Mouse (Mus musculus): ENCODE measurements around the gene Gabrg3. TPM values are rescaled to one million over a fixed set of nuclear protein-coding genes. Genes with fewer than 3 reads are reported as not detected.

Gabrg3 gene
- total RNA-seq, 2 experiments from 2014 or later: 0.08 to 0.15 TPM

GRCm38 (mm10) chr7:57071435-57072160 lies 315.4 kb downstream of the Gabrg3 start:
- DNase-seq (ENCODE audit: low spot score in 2 of 2): no peak

DNA sequence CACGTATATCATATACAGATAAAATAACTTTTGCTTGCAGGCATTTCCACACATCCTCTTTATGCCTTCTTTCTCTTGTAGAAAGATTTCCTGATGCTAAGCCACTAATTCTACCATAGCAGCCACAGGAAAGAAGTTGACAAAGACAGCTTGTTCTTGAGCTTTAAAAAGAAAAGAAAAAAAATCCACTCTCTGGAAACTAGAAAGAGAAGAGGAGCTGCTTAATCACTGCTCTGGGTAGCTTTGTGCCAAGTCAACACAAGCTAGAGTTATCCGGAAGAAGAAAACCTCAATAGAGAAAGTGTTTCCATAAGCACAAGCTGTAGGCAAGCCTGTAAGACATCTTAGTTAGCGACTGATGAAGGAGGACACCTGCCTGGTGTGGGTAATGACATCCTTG lies 321.6 kb downstream of the Gabrg3 start:
- DNase-seq (ENCODE audit: low spot score in 2 of 2): no peak

DNA sequence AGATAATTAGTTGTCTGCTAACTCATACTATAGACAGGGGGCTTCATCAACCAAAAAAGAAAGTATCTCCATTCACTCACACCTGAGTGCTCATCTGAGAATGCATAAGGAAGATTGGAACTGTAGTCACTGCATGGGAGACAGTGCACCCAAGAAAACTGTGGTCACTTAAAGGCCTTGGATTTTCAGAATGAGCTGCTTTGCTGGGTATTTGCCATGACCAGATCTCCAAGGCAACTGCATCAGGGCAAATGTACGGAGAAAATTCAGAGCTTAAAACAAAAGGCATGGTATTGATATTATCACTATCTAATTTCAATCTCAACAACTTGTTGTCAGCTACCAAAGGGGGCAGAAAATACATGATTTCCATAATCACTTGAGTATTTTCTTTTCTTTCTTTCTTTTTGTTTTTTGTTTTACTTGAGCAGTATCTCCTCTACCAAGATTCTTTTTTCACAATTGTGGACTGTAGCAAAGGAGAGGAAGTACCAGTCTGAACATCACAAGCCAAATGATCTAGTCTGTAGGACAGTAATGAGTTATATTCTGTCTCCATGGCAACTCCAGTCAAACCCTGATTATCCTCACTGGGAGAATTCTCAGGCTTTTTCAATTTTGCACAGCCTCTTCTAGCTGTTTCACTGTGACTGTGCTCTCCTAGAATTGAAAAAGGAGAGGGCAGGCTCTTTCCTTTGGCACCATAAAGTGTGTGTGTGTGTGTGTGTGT lies 335.9 kb downstream of the Gabrg3 start:
- no peak for DNase-seq (ENCODE audit: low spot score in 2 of 2)

DNA sequence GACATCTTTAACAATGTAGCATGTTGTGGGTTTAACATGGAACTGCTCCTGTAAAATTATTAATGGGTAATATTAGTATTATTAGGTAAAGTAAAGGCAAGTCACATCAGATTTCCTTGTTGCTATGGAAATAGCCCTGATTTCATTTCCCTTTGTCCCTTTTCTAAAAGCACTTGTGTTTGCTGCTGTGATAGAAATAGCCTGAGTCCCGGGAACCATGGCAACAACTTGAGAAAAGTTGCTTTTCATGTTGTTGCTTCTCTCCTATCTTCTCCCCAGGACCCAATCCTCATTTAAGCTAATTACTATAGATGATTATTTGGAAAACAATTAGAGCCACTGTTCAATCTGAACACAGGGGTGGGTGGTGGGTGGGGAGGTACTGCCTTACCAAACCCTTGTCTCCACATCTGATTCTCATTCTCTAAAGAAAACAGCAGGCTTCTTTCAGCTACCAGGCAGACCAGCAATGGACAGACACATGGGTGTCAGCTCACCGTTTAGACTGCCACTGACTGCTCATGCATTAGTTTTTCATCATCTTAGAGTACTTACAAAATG lies 349.0 kb downstream of the Gabrg3 start:
- no peak for DNase-seq (ENCODE audit: low spot score in 2 of 2)

GRCm38 (mm10) chr7:57000585-57001261 lies 386.3 kb downstream of the Gabrg3 start:
- no peak for DNase-seq (ENCODE audit: low spot score in 2 of 2)

GRCm38 (mm10) chr7:56997713-56998624 lies 389.0 kb downstream of the Gabrg3 start:
- no peak for DNase-seq (ENCODE audit: low spot score in 2 of 2)

- DNase-seq (ENCODE audit: low spot score in 2 of 2): no peak
Measured at GRCm38 (mm10) chr7:56946398-56946797, 440.6 kb downstream of the Gabrg3 start.

GRCm38 (mm10) chr7:56941606-56942005 lies 445.4 kb downstream of the Gabrg3 start:
- no peak for DNase-seq (ENCODE audit: low spot score in 2 of 2)

DNA sequence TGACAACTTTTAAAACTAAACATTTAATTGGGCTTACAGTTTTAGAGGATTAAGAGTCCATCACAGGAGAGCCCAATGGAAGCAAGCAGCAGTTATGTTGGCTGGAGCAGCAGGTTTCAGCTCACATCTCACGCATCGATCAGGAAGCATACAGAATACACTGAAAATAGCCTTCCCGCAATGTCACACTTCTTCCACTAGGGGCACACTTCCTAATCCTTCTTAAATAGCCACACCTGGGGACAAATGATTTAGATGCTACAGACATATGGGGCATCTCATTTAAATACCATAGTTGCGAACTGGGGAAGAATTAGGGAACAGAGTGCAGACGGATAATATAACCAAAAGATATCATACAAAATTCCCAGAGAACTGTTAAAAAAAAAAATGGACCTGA lies 449.0 kb downstream of the Gabrg3 start:
- DNase-seq (ENCODE audit: low spot score in 2 of 2): no peak

GRCm38 (mm10) chr7:56919499-56919898 lies 467.5 kb downstream of the Gabrg3 start:
- DNase-seq (ENCODE audit: low spot score in 2 of 2): no peak

DNA sequence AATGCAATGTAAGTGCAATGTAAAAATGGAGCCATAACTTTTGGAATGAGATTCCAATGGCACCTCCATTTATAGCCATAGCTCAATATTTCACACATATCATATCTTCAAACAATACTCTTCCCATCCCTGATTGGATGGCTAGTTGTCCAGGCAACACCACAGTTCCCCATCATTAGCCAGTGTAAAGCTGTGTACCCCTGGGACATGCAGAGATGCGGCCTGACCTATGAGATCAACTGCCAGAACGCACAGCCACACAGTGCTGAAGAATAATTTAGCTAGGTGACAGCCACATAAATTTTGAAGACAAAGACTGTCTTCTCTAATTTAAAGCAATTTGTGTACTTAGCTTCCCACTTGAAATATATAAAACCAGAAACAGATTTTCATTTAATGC lies 472.1 kb downstream of the Gabrg3 start:
- no peak for DNase-seq (ENCODE audit: low spot score in 2 of 2)

GRCm38 (mm10) chr7:56899762-56900161 lies 487.2 kb downstream of the Gabrg3 start:
- DNase-seq (ENCODE audit: low spot score in 2 of 2): no peak

- no peak for DNase-seq (ENCODE audit: low spot score in 2 of 2)
Measured at GRCm38 (mm10) chr7:56867314-56868075, 519.5 kb downstream of the Gabrg3 start.

GRCm38 (mm10) chr7:56843565-56843964 lies 543.4 kb downstream of the Gabrg3 start:
- DNase-seq (ENCODE audit: low spot score in 2 of 2): no peak

- DNase-seq (ENCODE audit: low spot score in 2 of 2): no peak
Measured at GRCm38 (mm10) chr7:56825446-56825845, 561.5 kb downstream of the Gabrg3 start.

DNA sequence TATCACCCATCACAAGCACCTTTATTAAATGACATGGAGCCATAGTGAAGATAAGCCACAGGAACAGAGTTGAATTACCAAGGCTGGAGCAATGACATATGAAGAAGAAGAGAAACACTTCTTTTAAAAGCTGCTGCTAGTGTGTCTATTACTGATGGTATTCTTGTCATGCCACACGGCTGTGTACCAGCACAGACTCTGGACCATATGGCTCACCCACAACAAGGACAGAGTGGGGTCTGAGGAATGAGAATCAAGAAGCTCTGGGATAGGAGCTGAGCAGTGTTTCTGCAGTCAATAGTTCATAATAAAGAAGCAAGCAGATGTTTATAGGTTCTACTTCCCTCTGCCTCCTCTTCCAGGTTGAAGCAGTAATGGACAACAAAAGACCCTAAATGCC lies 585.1 kb downstream of the Gabrg3 start:
- no peak for DNase-seq (ENCODE audit: low spot score in 2 of 2)

DNA sequence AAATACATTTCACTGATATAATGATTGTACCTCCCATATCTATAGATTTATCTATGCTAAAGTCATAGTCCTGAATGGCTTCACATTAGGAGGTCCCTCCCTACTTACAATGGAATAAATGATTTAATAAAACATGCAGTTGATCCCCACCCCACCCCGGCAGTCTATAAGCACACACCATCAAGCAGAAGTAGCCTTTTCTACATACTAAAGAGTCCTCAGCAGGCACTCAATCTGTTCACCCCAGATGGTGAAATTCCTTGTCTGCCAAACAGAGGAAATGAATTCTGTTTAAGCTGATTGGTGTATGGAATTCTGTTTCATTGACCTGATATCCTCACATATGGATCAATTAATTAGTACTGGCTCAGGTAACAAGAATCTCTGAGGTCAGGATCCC lies 607.9 kb downstream of the Gabrg3 start:
- DNase-seq (ENCODE audit: low spot score in 2 of 2): no peak

- no peak for DNase-seq (ENCODE audit: low spot score in 2 of 2)
Measured at GRCm38 (mm10) chr7:56768216-56768615, 618.8 kb downstream of the Gabrg3 start.

- no peak for DNase-seq (ENCODE audit: low spot score in 2 of 2)
Measured at GRCm38 (mm10) chr7:56767796-56768195, 619.2 kb downstream of the Gabrg3 start.

All from gastrocnemius, postnatal 4 days (tissue).